Mouse (Mus musculus) thymus, postnatal 4 days (tissue): ENCODE results near the gene Zbtb25.

Experiments
- DNase-seq: peaks from one replicate; pipeline ENCODE4 v3.0.0; 2021

Zbtb25 gene

DNA sequence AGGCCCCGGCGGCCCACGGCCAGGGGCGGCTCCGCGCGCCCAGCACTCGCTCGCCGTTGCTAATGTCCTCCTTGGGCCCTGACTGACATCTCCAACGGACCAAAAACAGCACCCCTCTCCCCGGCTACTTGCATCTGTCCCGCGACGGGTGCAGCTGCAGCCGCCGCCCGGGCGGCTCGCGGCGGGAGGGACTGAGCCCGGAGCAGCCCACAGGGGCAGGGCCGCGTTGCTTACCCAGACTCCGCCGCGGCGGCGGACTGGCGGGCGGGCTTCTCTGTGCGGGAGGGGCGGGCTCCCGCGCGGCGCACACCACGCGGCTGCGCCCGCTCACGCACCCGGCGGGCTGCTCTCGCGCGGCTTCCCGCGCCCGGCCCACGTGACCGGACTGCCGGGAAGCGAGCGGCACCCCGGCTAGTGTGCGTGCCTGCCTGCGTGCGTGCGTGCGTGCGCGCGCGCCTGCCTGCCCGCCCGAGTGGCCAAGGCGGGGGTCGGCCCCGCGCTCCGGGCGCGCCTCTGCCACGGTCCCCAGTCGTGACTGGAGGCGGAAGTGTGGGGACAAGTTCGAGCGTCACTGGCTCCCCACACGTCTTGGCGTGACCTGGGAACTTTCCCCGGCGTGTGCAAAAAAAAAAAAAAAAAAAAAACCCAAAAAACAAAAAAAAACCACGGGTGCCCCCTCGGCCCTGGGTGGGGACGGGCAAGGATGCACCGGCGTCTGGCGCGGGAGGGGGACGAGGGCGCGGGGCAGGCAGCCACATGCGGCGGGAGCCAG, at the start of gene Zbtb25:
Gene Zbtb25, minus strand, starts transcription at position 397 of the 772 bp plus-strand sequence.
- peak; percentile 82 for DNase-seq

DNA sequence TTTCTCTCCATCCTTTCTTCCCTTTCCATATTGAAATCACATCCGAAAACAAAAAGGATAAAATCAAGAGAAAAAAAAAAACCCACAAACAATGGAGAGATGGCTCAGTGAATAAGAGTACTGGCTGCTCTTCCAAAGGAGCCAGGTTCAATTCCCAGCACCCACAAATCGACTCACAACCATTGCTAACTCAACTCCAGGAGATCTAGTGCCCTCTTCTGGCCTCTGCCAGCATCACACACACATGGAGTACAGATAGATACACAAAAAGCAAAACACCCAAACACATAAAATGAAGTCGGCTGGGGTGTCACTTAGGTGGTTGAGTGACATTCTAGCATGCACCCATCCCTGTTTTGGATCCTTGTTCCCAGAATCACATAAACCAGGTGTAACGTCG, 48.9 kb upstream of the Zbtb25 start:
- peak; percentile 14 for DNase-seq

DNA sequence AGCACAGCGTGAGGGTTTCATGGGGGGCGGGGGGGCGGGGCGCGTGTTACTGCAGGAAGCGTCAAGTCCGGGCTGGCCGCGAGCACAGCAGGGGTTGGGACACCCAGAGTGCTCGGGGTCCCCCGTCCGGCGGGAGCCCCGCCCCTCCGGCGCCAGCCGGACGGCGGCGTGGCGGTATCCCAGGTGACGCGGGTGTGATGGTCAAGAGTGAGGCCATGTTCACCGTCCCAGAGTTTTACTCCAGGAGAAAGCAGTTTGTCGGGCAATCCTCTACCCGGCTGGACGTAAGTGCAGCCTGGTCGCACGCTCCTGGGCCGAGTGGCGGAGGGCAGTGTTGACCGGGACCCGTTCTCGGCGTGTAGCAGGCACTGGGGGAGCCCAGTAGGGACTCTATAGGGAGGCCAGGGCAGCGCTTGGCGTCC, 48.0 kb upstream of the Zbtb25 start, which contains the start of gene Ppp1r36:
Gene Ppp1r36, plus strand, starts transcription at position 106 of the 422 bp plus-strand sequence.
- peak; percentile 37 for DNase-seq

DNA sequence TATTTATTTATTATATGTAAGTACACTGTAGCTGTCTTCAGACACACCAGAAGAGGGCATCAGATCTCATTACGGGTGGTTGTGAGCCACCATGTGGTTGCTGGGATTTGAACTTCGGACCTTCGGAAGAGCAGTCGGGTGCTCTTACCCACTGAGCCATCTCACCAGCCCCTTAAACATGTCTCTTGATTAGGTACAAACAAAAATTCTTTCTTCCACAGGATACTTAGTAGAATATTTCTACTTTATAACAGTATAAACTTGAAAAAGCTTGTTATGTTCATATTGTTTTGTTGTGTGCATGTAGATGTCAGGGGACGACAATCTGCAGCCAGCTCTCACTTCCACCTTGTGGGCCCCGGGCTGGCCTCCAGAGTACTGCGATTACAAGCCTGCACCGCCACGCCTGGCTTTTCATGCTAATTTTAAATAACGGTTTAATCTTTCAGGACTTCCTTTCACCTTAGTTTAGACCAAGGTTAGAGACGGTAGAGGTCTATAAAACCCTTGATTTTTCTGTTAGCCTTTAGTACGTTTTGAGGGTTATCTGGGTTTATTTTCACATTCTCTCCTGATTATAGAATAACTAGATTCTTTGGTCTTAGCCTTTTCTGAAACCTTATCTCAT, 46.1 kb upstream of the Zbtb25 start:
- no peak for DNase-seq

DNA sequence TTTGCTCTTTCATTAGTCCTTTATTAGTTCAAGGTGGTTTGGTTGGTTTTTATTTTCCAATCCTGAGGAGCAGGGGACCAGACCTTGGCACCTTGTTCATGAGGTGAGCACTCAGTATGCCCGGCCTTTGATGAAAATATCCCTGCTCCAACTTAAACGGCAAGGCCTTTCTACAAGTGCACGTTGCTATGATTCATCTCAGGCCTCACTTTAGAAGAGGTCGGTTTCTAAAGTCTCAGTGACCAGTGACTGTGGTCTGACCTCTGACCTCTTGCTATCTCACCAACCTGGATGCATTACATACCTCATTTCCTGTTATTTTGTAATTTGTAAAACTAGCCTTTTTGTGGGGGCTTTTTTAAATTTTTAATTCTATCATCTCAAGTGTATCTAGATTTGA, 39.8 kb upstream of the Zbtb25 start:
- no peak for DNase-seq

DNA sequence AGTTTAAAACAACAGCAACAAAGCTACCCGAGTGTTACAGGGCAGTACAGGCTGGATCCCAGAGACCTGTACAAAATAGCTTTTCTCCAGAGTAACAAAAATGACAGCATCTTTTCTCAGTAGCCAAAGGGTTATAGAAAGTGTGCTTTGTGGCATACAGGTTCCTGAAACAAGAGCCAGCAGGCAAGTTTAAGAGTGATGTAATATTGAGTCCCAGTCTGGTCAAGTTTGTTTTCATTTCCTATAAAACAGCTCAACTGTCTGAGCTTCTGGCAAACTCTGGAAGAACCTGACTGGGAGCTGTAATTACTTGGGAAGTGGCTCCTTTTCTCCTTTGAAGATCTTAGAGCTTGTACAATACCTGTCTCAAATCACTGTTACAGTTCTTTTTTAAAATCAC, 37.8 kb upstream of the Zbtb25 start:
- no peak for DNase-seq

DNA sequence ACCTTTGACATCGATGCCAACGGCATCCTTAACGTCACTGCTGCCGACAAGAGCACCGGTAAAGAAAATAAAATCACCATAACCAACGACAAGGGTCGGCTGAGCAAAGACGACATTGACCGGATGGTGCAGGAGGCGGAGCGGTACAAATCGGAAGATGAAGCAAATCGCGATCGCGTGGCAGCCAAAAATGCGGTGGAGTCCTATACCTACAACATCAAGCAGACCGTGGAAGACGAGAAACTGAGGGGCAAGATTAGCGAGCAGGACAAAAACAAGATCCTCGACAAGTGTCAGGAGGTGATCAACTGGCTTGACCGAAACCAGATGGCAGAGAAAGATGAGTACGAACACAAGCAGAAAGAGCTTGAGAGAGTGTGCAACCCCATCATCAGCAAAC, 36.6 kb upstream of the Zbtb25 start:
- no peak for DNase-seq

DNA sequence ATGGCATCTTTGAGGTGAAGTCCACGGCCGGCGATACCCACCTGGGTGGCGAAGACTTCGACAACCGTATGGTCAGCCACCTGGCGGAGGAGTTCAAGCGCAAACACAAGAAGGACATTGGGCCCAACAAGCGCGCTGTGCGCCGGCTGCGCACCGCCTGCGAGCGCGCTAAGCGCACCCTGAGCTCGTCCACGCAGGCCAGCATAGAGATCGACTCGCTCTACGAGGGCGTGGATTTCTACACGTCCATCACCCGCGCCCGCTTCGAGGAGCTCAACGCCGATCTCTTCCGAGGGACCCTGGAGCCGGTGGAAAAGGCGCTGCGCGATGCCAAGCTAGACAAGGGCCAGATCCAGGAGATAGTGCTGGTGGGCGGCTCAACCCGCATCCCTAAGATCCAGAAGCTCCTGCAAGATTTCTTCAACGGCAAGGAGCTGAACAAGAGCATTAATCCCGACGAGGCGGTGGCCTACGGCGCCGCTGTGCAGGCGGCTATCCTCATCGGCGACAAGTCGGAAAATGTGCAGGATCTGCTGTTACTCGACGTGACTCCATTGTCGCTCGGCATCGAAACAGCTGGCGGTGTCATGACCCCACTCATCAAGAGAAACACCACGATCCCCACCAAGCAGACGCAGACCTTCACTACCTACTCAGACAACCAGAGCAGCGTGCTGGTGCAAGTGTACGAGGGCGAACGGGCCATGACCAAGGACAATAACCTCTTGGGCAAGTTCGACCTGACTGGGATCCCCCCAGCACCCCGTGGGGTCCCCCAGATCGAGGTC, 36.0 kb upstream of the Zbtb25 start:
- DNase-seq, result peak; percentile 43

DNA sequence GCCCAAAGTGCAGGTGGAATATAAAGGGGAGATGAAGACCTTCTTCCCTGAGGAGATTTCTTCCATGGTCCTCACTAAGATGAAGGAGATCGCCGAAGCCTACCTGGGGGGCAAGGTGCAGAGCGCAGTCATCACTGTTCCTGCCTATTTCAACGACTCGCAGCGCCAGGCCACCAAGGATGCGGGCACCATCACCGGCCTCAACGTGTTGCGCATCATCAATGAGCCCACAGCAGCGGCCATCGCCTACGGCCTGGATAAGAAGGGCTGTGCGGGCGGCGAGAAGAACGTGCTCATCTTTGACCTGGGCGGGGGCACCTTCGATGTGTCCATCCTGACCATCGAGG, 35.4 kb upstream of the Zbtb25 start:
- DNase-seq, result peak; percentile 40

DNA sequence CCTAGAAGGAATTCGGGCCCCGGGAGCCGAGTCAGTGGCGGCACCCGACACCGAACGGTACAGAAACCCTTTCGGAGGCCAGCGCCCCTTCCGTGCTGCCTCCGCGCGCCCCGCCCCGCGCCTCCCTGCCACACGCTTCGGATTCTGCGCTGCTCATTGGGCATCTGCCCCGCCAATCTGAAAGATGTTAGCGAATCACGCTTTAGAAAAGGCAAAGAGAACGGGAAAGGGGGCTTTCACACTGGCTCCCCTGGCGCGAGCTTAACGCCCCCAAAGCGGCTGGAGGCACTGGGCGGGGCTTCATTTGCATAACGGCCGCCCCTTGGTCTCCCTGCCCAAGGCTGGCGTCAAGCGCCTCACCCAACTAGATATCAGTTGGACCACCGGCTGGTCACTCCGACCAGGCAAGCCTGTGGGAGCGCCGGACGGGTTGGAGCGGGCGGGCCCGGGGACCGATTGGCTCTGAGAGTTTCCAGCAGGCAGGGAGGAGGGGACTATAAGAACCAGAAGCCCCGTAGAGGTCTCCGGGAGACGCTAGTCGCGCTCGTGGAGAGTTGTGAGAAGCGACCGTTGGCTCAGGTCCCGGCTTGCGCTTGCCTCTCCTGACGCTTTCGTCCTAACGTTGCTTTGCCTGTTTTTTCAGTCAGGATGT, 34.6 kb upstream of the Zbtb25 start, which contains the start of gene Hspa2:
Gene Hspa2, plus strand, starts transcription at position 291 of the 652 bp plus-strand sequence.
- DNase-seq, result peak; percentile 99

DNA sequence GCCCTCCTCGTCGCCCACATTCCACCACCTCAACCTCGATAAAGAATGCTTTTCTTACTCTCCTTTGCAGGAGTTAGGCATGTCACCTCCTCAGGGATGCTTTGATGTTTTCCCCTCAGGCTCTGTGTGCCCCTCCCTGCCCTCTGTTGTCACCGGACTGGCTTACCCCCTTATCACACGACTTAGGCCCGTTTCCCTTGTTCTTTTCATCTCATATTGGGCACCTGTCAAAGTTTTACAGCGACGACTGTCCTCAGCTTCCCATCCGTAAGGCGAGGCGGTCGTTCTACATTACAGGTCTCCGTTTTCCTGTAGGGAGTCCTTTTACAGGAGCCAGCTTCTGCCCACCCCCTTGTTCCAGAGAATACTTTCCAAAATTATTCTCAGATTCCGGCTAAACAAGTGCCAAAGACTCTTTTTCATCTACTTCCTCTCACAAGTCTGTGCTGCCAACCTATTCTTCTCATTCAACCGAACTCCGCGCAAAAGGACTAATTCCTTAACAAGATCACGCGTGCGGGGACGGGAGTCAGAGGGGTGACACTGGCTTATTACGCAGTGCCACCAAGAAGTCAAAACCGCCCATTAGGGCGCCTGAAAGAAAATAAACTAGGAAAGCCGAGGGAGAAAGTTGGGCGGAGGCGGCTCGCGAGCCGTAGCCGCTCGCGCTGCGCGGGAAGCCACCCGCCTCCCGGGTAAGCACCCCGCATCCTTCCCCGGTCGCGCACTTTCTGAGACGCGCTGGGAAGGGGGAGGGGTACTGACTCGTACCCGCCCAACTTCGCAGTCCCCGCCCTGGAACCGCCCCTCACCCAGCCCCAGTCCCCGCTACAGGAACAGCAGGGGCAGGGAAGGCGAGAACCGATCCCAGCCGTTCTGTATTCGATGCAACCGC, 33.8 kb upstream of the Zbtb25 start:
- DNase-seq, result peak; percentile 94

DNA sequence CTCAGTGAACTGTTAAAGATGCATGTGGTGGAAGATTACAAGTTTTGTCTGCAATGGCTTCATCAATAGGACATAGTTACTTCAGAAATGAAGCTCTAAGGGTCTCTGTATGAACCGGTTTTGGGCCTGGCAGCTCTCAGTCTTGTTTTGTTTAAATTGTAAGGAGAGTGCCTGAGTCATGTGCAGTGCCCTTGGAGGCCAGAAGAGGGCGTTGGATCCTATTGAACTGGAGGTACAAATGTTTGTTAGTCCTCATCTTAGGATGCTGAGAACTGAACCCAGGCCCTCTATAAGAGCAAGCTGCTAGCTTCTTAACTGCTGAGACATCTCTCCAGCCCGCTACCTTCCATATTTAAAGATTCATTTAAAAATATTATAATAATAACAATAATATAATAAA, 32.3 kb upstream of the Zbtb25 start:
- peak; percentile 25 for DNase-seq

DNA sequence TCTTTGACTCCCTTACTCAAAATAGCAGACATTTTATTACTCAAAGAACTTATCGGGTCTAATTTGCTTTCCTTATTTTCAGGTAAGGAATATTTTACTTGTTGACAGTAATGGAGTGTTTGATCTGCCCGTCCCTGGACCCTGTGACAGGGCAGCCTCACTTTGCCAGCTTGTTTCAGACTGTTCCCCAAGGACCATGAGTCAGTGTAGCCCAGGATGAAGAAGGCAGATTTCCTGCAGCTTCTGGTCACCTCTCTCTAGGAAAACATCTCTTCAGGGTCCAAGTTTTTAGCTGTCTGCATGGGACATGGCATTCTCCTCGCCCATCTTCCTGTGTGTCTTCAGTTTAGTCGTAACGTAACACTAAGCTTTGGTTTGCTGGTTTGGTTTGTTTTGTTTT, 27.9 kb upstream of the Zbtb25 start:
- no peak for DNase-seq

DNA sequence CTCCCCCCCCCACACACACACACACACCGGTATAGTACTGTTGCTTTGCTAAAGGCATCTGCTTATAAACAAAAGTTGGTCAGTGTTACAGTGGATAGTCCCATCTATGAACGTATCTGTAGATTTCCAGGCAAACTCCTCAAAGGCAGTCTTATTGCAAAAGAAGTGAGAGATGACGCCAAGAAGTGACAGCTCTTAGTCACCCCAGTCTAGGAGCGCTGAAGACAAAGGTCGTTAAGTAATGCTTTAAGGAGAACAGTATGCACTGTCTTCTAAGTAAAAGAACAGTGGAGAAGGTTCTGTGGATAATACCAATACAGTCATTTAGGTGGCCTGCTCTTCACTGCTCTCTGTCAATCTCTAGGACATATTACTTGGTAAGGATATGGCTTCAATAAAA, 23.6 kb upstream of the Zbtb25 start:
- no peak for DNase-seq

DNA sequence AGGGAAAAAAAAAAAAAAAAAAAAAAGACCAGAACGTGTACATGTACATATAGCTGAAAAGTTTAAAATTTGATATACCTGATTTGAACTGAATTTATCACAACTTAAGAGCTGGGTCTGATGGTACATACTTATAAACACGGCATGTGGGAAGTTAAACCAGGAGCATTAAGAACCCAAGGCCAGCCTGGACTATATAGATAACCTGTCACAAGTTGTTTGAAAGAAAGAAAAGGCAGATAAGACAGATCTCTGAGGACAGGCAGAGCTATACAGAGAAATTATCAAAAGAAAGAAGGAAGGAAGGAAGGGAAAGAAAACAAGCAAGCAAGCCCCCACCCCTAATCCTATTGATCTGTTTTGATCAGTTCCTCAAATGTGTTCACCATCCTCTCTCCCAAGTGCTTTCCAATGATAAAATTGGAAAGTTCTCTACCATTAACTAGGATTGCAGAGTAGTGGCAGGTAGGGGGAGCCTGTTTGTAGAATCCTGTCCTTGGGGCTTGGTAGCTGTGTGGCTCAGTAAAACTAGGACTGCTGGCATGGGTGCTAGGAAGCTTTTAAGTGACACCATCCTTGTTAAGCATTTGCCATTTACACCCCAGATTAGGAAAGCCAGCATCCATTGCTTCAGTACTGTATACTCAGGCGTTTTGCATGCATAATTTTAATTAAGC, 22.3 kb upstream of the Zbtb25 start:
- no peak for DNase-seq

DNA sequence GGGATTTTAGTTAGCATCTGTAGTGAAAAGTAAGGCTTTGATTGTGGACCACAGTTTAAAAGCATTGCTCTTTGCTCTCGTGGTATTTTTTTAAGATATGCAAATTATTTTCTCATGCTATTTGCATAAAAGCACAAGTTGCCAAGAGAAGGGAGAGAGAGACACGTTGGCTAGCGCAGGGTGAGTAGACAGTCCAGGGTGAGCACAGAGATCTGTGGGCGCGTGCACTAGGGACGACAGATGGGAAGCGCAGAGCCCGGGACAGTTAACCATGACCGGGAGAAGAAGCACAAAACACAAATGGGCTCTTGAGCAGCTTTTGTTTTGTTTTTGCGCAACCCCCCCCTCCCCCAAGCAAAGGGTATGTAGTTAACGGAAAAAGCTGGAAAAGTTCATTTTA, 19.4 kb upstream of the Zbtb25 start:
- DNase-seq, result no peak

DNA sequence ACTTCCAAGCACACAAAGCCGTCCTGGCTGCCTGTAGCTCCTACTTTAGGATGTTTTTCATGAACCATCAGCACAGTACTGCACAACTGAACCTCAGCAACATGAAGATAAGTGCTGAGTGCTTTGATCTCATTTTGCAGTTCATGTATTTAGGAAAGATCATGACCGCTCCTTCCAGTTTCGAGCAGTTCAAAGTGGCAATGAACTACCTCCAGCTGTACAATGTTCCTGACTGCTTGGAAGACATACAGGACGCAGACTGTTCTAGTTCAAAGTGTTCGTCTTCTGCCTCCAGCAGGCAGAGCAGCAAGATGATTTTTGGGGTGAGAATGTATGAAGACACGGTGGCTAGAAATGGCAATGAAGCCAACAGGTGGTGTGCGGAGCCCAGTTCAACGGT, 15.9 kb upstream of the Zbtb25 start:
- DNase-seq, result no peak

DNA sequence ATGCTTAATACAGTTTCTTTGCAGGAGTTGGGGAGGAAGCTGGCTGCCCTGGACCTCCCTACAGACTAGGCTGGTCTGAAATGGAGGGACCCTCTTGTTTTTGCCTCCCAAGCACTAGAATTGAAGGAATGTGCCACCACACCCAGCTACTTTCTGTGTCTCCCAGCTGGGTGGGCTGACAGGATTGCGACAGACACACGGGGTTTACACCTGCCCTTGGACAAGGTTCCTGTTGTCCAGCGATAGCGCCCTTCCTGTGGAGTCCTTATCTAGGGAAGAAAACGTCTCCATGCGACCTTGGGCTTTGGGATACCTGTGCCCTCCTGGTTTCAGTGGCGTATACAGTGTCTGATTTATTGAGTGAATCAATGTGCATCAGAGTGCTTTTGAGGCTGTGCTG, 10.7 kb upstream of the Zbtb25 start:
- no peak for DNase-seq

DNA sequence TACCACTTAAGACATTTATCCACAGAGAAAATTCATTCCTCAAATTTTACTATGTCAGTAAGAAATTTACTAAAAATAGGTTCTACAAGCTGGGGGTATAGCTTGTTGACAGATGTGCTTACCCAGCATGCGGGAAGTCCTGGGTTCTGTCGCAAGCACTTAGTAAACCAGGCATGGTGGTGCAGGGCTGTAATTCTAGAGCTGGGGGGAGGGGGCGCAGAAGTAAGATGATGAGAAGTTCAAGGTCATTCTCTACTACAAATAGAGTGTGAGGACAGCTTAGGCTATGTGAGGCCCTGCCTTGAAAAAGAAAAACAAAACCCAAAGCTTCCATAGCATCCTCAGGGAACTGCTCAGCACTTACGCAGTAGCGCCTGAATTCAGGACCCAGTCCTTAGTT, 9.2 kb upstream of the Zbtb25 start:
- DNase-seq, result no peak

DNA sequence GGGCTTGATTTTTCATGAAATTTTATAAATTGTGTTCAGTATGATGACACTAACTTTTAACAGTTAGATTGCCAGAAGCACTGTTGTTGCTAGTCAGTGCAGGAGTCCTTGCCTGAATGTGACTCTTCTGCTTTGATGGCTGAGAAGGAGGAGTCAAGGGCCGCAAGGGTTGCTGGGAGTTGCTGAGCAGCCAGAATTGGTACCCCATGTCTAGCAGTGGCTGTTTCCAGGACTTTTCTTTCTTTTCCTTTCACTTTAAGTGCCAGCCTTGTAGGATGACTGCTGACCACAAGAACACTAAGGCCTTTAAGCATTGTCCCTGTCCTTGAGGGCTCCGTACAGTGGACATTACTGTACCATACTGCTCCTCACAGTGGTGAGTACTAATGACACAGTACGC, 8.3 kb upstream of the Zbtb25 start:
- DNase-seq, result no peak

DNA sequence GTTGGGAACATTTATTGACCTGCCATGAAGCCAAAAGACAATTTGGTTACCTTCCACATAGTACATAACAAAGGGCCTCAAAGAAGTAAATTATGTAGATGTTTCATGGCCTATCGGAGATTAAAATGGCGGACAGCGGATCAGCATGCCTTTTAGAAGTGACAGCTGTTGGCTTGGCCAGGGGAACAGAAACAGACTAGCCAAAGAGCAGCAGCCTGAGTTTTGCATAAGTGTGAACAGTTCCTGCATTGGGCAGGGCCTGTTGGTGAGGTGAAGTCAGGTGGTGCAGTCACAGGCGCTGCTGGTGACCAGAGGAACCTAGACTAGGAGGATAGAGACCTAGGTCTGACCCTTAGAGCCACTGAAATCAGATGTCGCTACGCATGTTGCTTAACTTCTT, 7.7 kb upstream of the Zbtb25 start:
- DNase-seq, result no peak

DNA sequence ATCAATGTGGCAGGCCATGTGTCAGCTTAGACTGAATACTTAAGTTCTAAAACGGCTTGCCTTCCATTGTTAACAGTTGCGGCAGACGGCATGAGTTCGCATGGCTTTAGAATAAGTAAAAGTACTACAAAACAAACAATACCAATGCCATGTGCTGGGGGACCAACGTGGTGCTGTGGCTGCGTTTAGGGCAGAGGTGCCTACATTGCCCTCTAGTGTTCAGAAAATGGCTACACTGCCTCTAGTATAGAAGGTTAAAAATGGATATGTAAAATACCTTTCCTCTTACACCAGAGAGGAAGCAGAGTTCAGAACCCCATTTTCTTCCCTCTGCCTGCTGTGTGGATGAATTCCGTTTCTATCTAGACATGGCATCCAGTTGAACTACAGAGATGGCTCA, 7.2 kb upstream of the Zbtb25 start:
- peak; percentile 61 for DNase-seq
